Mouse (Mus musculus) neural tube, embryonic 12.5 days (tissue): Measurements from ENCODE around the gene Lamtor5. TPM values are rescaled to one million over a fixed set of nuclear protein-coding genes. Genes with fewer than 3 reads are reported as not detected.
"Not testable (repeated sequence)": the region's sequence is repeated elsewhere in the genome, so short reads cannot be mapped to it uniquely, and the experiment has no call there.

Experiments used
- ATAC-seq: fragments of 200-750 bp; cut with Nextera tagmentation; 2 replicates; pipeline ENCODE4 v1.8.0; 2017; ENCODE audit warnings: low read depth, mild to moderate bottlenecking, moderate TSS enrichment, moderate library complexity; ENCODE audit not compliant: low FRiP score
- H3K27ac ChIP-seq: fragments of 300-500 bp; sonication (generic); 2 replicates; pipeline ENCODE4 v1.5.1; 2016
- H3K27me3 ChIP-seq: fragments of 300-500 bp; sonication (generic); replicated peaks from 2 replicates; pipeline ENCODE4 v1.6.1; 2016; ENCODE audit warnings: mild to moderate bottlenecking
- H3K36me3 ChIP-seq: fragments of 300-500 bp; sonication (generic); 2 replicates; pipeline ENCODE4 v1.6.1; 2016; ENCODE audit warnings: mild to moderate bottlenecking
- H3K4me1 ChIP-seq: fragments of 300-500 bp; sonication (generic); 2 replicates; pipeline ENCODE4 v1.6.1; 2016
- H3K4me2 ChIP-seq: fragments of 300-500 bp; sonication (generic); replicated peaks from 2 replicates; pipeline ENCODE4 v1.6.1; 2016; ENCODE audit warnings: mild to moderate bottlenecking
- H3K4me3 ChIP-seq: fragments of 300-500 bp; sonication (generic); 2 replicates; pipeline ENCODE4 v1.5.1; 2016
- H3K9ac ChIP-seq: fragments of 300-500 bp; sonication (generic); 2 replicates; pipeline ENCODE4 v1.6.1; 2016; ENCODE audit warnings: mild to moderate bottlenecking
- H3K9me3 ChIP-seq: fragments of 300-500 bp; sonication (generic); 2 replicates; pipeline ENCODE4 v1.6.1; 2016; ENCODE audit warnings: mild to moderate bottlenecking
- WGBS: fragments of 180-500 bp; shearing (Covaris S2); methylation state at CpG from one replicate; pipeline ENCODE4 v1.1.7; 2016; 5-methylcytosine and 5-hydroxymethylcytosine counted together
- polyA plus RNA-seq: library from polyadenylated mRNA; unstranded; fragments of >200 nt; fragmentation: Nextera tagmentation; extraction: Ambion mirVana; gene quantifications from 2 replicates; pipeline ENCODE4 v1.2.1, GENCODE M21; 2016

The Lamtor5 gene
- polyA plus RNA-seq, 1 experiment from 2014 or later, result 182 TPM

- H3K4me3 ChIP-seq, result no peak overlapping the region
- H3K4me1 ChIP-seq, result peaks cover 8% of the 10 kb centered on the region
- H3K4me2 ChIP-seq, result no peak overlapping the region
- H3K27ac ChIP-seq, result no peak overlapping the region
- ATAC-seq, result no peak
- no peaks in the 10 kb centered on the region for H3K9me3 ChIP-seq
- H3K27me3 ChIP-seq, result no peaks in the 10 kb centered on the region
- 74% methylated on average over 5 of the region's 5 CpGs for WGBS
- no peak overlapping the region for H3K9ac ChIP-seq
- no peaks in the 10 kb centered on the region for H3K36me3 ChIP-seq
Observed at GRCm38 (mm10) chr3:107275351-107275750, 3.3 kb upstream of the Lamtor5 start.

DNA sequence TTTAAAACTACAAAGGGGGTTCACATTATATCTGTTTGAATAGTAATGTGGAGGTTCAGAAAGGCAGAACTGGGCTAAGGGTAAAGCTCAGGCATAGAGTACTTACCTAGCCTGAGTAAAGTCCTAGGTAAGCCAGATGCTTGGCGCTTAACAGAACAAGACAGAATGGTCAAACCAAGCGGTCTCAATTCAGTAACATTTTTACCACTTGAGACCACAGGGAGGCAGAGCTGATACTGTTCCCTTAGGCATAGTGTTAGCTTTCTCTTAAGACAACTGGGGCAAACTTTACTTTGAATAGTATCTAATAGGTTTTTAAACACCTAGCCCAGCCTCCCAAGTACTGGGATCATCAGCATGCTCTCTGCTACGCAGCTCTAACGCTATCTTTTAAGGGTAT is 2.7 kb upstream of the Lamtor5 start:
- Histone ChIP-seq H3K36me3 (no peaks in the 10 kb centered on the region), H3K4me3 (no peak overlapping the region), H3K27me3 (no peaks in the 10 kb centered on the region), H3K4me2 (no peak overlapping the region), H3K27ac (no peak overlapping the region), H3K9ac (no peak overlapping the region), H3K9me3 (no peaks in the 10 kb centered on the region), H3K4me1 (peaks cover 8% of the 10 kb centered on the region)
- 65% methylated on average over 4 of the region's 4 CpGs for WGBS
- no peak for ATAC-seq

- Histone ChIP-seq H3K27me3 (no peaks in the 10 kb centered on the region), H3K9me3 (no peaks in the 10 kb centered on the region), H3K4me1 (peaks cover 8% of the 10 kb centered on the region), H3K9ac (no peak overlapping the region), H3K36me3 (no peaks in the 10 kb centered on the region; the same call in 1 of the 2 replicates), H3K27ac (no peak overlapping the region), H3K4me3 (no peak overlapping the region), H3K4me2 (no peak overlapping the region)
- ATAC-seq, result no peak
- WGBS, result 85% methylated on average over 3 of the region's 3 CpGs
Observed at GRCm38 (mm10) chr3:107276626-107277025, 2.0 kb upstream of the Lamtor5 start.

- no peak overlapping the region for H3K4me3 ChIP-seq
- H3K9me3 ChIP-seq, result no peaks in the 10 kb centered on the region
- H3K4me2 ChIP-seq, result no peak overlapping the region
- no peak for ATAC-seq
- peaks cover 23% of the 10 kb centered on the region for H3K36me3 ChIP-seq
- H3K4me1 ChIP-seq, result no peaks in the 10 kb centered on the region
- 78% methylated on average over 2 of the region's 2 CpGs for WGBS
- H3K27ac ChIP-seq, result no peak overlapping the region
- no peaks in the 10 kb centered on the region for H3K27me3 ChIP-seq
- H3K9ac ChIP-seq, result no peak overlapping the region
Observed at GRCm38 (mm10) chr3:107286123-107286522, 7.5 kb downstream of the Lamtor5 start.

DNA sequence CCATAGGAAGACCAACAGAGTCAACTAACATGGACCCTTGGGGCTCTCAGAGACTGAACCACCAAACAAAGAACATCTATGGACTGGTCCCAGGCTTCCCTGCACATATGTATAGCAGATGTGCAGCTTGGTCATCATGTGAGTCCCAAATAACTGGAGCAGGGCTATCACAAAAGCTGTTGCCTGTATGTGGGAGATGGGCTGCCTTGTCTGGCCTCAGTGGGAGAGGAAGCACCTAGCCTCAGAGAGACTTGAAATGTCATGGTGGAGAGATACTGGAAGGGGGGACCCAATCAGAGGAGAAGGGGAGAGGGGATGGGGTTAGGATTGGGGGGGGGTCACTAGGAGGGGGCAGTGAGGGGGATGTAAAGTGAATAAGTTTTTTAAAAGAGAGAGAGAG is 8.7 kb downstream of the Lamtor5 start:
- ATAC-seq, result no peak
- Histone ChIP-seq H3K27ac (no peak overlapping the region), H3K9ac (no peak overlapping the region), H3K4me3 (no peak overlapping the region), H3K4me1 (no peaks in the 10 kb centered on the region), H3K4me2 (no peak overlapping the region), H3K27me3 (no peaks in the 10 kb centered on the region), H3K36me3 (peaks cover 18% of the 10 kb centered on the region), H3K9me3 (no peaks in the 10 kb centered on the region)

GRCm38 (mm10) chr3:107290764-107291381 is 12.2 kb downstream of the Lamtor5 start, which contains the start of gene Slc16a4:
Slc16a4 (plus strand) TSS chr3:107291230.
- no peaks in the 10 kb centered on the region for H3K9me3 ChIP-seq
- H3K27me3 ChIP-seq, result no peaks in the 10 kb centered on the region
- 34% methylated on average over 9 of the region's 9 CpGs for WGBS
- no peaks in the 10 kb centered on the region for H3K4me1 ChIP-seq
- no peak within 1 kb of the TSS for H3K9ac ChIP-seq
- no peak for ATAC-seq
- no peak within 1 kb of the TSS for H3K27ac ChIP-seq
- H3K4me2 ChIP-seq, result no peak within 1 kb of the TSS
- no peaks in the 10 kb centered on the region for H3K36me3 ChIP-seq
- no peak within 1 kb of the TSS for H3K4me3 ChIP-seq

DNA sequence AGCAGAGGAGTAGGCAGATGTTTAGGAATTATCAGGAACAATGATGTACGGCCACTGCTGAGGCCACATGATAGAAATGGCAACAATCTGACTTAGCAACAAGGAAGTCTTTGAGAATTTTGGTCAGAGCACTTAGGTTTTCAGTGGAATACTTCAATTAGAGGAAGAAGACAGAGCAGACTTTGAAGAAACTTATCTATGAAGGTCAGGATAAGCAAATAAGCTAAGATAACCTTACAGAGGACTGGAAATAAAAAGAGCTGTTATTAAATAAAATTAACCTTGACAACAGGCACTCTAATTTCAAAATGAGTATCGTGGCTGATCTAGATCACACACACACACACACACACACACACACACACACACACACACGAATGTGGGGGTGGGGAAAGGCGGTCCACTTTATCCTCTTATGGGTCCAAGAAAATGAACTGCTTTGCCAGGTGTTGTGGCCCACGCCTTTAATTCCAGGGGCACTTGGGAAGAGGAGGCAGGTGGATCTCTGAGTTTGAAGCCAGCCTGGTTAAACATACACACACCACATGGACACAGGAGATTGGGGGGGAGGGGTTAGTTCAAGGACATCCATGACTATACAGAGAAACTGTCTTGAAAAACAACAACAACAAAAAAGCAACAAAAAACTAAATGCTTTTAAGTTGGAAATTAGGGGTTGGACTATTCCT is 17.2 kb downstream of the Lamtor5 start:
- no peaks in the 10 kb centered on the region for H3K36me3 ChIP-seq
- no peak overlapping the region for H3K27ac ChIP-seq
- no peak overlapping the region for H3K4me3 ChIP-seq
- H3K27me3 ChIP-seq, result no peaks in the 10 kb centered on the region
- H3K9me3 ChIP-seq, result no peaks in the 10 kb centered on the region
- no peak overlapping the region for H3K9ac ChIP-seq
- no peak for ATAC-seq
- H3K4me1 ChIP-seq, result no peaks in the 10 kb centered on the region
- WGBS, result 90% methylated on average over 5 of the region's 5 CpGs
- H3K4me2 ChIP-seq, result no peak overlapping the region

GRCm38 (mm10) chr3:107296917-107297316 is 18.3 kb downstream of the Lamtor5 start:
- not testable (repeated sequence) for H3K27me3 ChIP-seq, H3K4me1 ChIP-seq, ATAC-seq, H3K4me3 ChIP-seq, H3K4me2 ChIP-seq, H3K9ac ChIP-seq, H3K9me3 ChIP-seq, H3K36me3 ChIP-seq, H3K27ac ChIP-seq
- 66% methylated on average over 4 of the region's 4 CpGs for WGBS

DNA sequence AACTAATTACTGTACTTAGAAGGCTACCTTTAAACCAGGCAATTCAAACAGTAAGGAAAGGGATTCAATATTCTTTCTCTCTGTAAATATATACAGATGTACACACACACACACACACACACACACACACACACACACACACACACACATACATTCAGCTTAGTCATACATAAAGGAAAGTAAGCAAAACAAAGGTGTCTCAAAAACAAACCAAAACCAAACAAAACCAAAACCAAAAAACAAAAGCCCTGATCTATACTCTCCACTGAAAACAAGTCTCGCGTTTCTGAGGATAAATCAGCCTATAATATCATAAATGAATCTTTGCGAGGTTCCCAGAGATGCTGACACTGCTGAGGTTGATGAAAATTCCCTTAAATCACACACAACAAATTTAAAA is 38.7 kb downstream of the Lamtor5 start:
- Histone ChIP-seq H3K27me3 (no peaks in the 10 kb centered on the region), H3K4me2 (no peak overlapping the region), H3K4me1 (no peaks in the 10 kb centered on the region), H3K36me3 (peaks cover 6% of the 10 kb centered on the region; the same call in 1 of the 2 replicates), H3K9ac (no peak overlapping the region), H3K27ac (no peak overlapping the region), H3K9me3 (no peaks in the 10 kb centered on the region), H3K4me3 (no peak overlapping the region)
- WGBS, result 90% methylated on average over 3 of the region's 3 CpGs
- no peak for ATAC-seq

DNA sequence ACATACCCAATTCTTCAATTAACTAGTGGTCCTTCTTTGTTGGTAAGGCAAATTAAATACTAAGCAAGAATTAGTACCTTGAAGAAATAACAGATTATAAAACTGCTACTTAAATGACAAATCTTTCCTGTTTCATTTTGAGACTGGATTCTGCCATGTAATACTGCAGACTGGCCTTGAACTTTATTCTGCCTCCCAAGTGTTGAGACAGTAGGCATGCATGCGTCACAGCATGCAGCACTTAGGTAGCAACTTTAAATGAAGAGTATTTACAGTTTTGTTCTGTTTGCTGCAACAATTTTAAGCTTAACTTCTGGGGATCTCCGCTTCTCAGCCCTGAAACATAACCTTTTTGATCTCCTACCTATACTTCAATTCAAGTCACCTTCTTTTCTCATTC is 42.5 kb downstream of the Lamtor5 start:
- no peak overlapping the region for H3K9ac ChIP-seq
- H3K4me1 ChIP-seq, result peaks cover 23% of the 10 kb centered on the region
- H3K9me3 ChIP-seq, result no peaks in the 10 kb centered on the region
- peaks cover 27% of the 10 kb centered on the region for H3K36me3 ChIP-seq
- ATAC-seq, result no peak
- H3K4me2 ChIP-seq, result no peak overlapping the region
- H3K27me3 ChIP-seq, result no peaks in the 10 kb centered on the region
- WGBS, result 93% methylated on average over 2 of the region's 2 CpGs
- no peak overlapping the region for H3K27ac ChIP-seq
- no peak overlapping the region for H3K4me3 ChIP-seq

DNA sequence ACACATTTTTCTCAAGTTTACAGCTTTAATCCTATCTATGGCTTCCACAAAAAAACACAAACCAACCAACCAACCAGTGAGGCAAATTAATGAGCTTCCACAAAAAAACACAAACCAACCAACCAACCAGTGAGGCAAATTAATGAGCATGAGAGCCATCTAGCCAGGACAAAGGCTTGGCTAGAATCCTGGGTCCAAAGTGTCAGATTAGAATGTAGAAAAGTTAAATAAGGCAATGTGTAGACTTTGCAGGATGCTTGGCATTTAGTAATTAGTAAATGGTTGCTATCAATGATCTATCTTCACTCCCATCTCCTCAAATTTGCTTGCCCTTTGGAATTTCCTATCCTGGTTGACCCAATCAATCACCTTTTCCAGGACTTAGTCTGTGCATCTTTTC is 43.1 kb downstream of the Lamtor5 start:
- Histone ChIP-seq H3K9ac (no peak overlapping the region), H3K4me1 (peaks cover 23% of the 10 kb centered on the region), H3K36me3 (peaks cover 27% of the 10 kb centered on the region), H3K27ac (no peak overlapping the region), H3K9me3 (no peaks in the 10 kb centered on the region), H3K4me3 (no peak overlapping the region), H3K27me3 (no peaks in the 10 kb centered on the region), H3K4me2 (no peak overlapping the region)
- ATAC-seq, result no peak

DNA sequence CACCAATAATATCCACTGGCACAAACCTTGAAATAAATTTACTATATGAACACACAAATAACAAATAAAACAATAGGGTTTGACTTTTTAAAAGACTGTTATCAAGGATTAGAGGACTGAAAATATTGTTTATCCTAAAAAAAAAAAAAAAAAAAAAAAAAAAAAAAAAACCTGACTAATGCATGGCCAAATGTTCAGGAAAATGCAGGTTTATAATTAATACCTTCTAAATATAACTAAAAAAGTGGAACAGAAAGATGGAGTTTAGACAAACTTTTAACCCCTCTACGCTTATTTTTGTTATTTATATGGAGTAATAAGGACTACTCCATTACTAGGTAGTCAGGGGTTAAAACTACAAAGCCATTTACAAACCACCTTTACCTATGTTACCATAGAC is 47.8 kb downstream of the Lamtor5 start:
- Histone ChIP-seq H3K4me1 (peaks cover 40% of the 10 kb centered on the region), H3K4me2 (no peak overlapping the region), H3K27ac (no peak overlapping the region), H3K4me3 (no peak overlapping the region), H3K27me3 (no peaks in the 10 kb centered on the region), H3K9ac (no peak overlapping the region), H3K9me3 (no peaks in the 10 kb centered on the region), H3K36me3 (peaks cover 37% of the 10 kb centered on the region)
- ATAC-seq, result no peak
- 98% methylated on average over 1 of the region's 1 CpGs for WGBS
